Mouse (Mus musculus) intestine, postnatal 0 days (tissue): ENCODE measurements around the gene Trpm4. TPM values are rescaled to one million over a fixed set of nuclear protein-coding genes. Genes with fewer than 3 reads are reported as not detected.

Experiments used
- ATAC-seq: fragments of 200-750 bp; cut with Nextera tagmentation; 2 replicates; pipeline ENCODE4 v1.8.0; 2017; ENCODE audit warnings: mild to moderate bottlenecking, moderate TSS enrichment, moderate library complexity
- H3K27ac ChIP-seq: fragments of 300-500 bp; sonication (generic); 2 replicates; pipeline ENCODE4 v1.5.1; 2014; ENCODE audit warnings: mild to moderate bottlenecking, low read depth, low read length, moderate library complexity
- H3K27me3 ChIP-seq: fragments of 300-500 bp; sonication (generic); replicated peaks from 2 replicates; pipeline ENCODE4 v1.6.1; 2014; ENCODE audit warnings: low read length, mixed read lengths; ENCODE audit not compliant: control insufficient read depth, insufficient read depth
- H3K36me3 ChIP-seq: fragments of 300-500 bp; sonication (generic); 2 replicates; pipeline ENCODE4 v1.6.1; 2014; ENCODE audit warnings: mild to moderate bottlenecking, moderate library complexity; ENCODE audit not compliant: control insufficient read depth, insufficient read depth
- H3K4me1 ChIP-seq: fragments of 300-500 bp; sonication (generic); replicated peaks from 2 replicates; pipeline ENCODE4 v1.6.1; 2014; ENCODE audit warnings: antibody characterized with exemption, low read length, mixed read lengths; ENCODE audit not compliant: control insufficient read depth, insufficient read depth
- H3K4me2 ChIP-seq: fragments of 300-500 bp; sonication (generic); replicated peaks from 2 replicates; pipeline ENCODE4 v1.6.1; 2014; ENCODE audit warnings: low read depth, mild to moderate bottlenecking, moderate library complexity
- H3K4me3 ChIP-seq: fragments of 300-500 bp; sonication (generic); 2 replicates; pipeline ENCODE4 v1.5.1; 2014; ENCODE audit warnings: low read depth, low read length
- H3K9ac ChIP-seq: fragments of 300-500 bp; sonication (generic); 2 replicates; pipeline ENCODE4 v1.6.1; 2014; ENCODE audit warnings: mild to moderate bottlenecking, low read depth, low read length
- H3K9me3 ChIP-seq: fragments of 300-500 bp; sonication (generic); 2 replicates; pipeline ENCODE4 v1.6.1; 2016; ENCODE audit warnings: mixed run types; ENCODE audit not compliant: control insufficient read depth
- CTCF ChIP-seq: sonication (generic); IDR thresholded peaks from 2 replicates; pipeline ENCODE4 v1.5.1; 2016; ENCODE audit warnings: low read depth, mild to moderate bottlenecking, control low read depth, antibody characterized with exemption, moderate library complexity
- WGBS: fragments of 180-500 bp; shearing (Covaris S2); extraction: QIAGEN DNeasy Blood & Tissue Kit; methylation state at CpG from one replicate; pipeline ENCODE4 v1.1.7; 2014; 5-methylcytosine and 5-hydroxymethylcytosine counted together
- polyA plus RNA-seq: library from polyadenylated mRNA; unstranded; fragments of >200 nt; fragmentation: Nextera tagmentation; extraction: Ambion mirVana; gene quantifications from 2 replicates; pipeline ENCODE4 v1.2.1, GENCODE M21; 2015

The Trpm4 gene
- polyA plus RNA-seq, 1 experiment from 2014 or later: 49.4 TPM

- H3K27me3 ChIP-seq: no peaks in the 10 kb centered on the region
- 42% methylated on average over 5 of the region's 5 CpGs for WGBS
- H3K36me3 ChIP-seq: peaks cover 7% of the 10 kb centered on the region; the same call in 1 of the 2 replicates
- H3K4me2 ChIP-seq: peak within 1 kb of the TSS; percentile 79
- no peak for TF ChIP-seq CTCF
- H3K9me3 ChIP-seq: no peaks in the 10 kb centered on the region
- no peak within 1 kb of the TSS for H3K4me3 ChIP-seq
- no peak within 1 kb of the TSS for H3K9ac ChIP-seq
- no peak for ATAC-seq
- no peak within 1 kb of the TSS; the same call in 1 of the 2 replicates for H3K27ac ChIP-seq
- H3K4me1 ChIP-seq: peaks cover 23% of the 10 kb centered on the region
Observed at GRCm38 (mm10) chr7:45335056-45335455, 1.5 kb upstream of the Trpm4 start, which contains the start of gene Hrc. Gene Hrc (plus strand): TSS chr7:45335290.

GRCm38 (mm10) chr7:45334605-45335004, 1.0 kb upstream of the Trpm4 start:
- Histone ChIP-seq H3K4me1 (peaks cover 23% of the 10 kb centered on the region), H3K27ac (no peak overlapping the region), H3K4me2 (peak overlapping the region; percentile 17; the same call in 1 of the 2 replicates), H3K9me3 (no peaks in the 10 kb centered on the region), H3K36me3 (peaks cover 8% of the 10 kb centered on the region; the same call in 1 of the 2 replicates), H3K27me3 (no peaks in the 10 kb centered on the region), H3K9ac (no peak overlapping the region), H3K4me3 (no peak overlapping the region)
- ATAC-seq: no peak
- TF ChIP-seq CTCF: no peak
- 22% methylated on average over 3 of the region's 3 CpGs for WGBS

DNA sequence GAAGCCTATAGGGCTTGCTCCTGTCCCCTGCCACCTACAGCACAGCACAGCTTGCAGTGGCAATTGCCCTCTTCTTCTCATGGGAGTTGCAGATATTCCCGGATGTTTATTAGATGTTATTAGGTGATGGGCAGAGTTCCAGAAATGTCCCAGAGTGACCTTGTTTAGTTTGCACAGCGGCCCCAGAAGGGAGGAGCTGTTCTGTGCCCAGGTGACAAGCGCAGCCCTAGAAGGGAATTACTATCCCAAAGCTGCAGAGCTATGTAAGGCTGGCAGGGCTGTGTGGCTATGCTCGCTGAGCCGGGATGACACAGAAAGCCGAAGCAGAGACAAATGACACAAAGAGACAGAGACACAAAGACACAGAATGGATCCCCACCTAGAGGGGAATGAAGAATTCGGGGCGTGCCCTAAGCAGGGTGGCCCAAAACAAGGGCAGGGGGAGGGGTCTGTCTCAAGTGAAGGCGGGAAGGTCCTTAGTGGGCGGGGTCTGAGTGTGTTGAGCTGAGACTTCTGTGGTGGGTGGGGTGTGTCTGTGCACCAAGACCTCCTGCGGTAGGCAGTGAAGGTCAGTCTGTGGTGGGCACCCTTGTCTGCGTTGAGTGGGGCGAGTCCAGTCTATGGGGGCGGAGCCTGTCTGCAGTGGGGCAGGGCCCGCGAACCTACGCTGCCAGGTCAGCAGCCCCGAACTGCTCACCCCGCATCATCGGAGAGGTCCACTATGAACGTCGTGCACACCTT, 725 bp downstream of the Trpm4 start:
- no peak; the same call in none of the 2 replicates for TF ChIP-seq CTCF
- WGBS: under 1% methylated on average over 22 of the region's 22 CpGs
- no peaks in the 10 kb centered on the region for H3K9me3 ChIP-seq
- H3K4me3 ChIP-seq: peak overlapping the region; percentile 73
- ATAC-seq: peak; percentile 65
- H3K4me1 ChIP-seq: peaks cover 13% of the 10 kb centered on the region; the same call in 1 of the 2 replicates
- H3K9ac ChIP-seq: peak overlapping the region; percentile 71
- no peaks in the 10 kb centered on the region for H3K27me3 ChIP-seq
- peaks cover 8% of the 10 kb centered on the region; the same call in 1 of the 2 replicates for H3K36me3 ChIP-seq
- H3K4me2 ChIP-seq: peak overlapping the region; percentile 79
- H3K27ac ChIP-seq: peak overlapping the region; percentile 91

- Histone ChIP-seq H3K4me1 (0 out of 2 replicates have a peak, but pooled peaks cover 10% of the 10 kb centered on the region), H3K9me3 (no peaks in the 10 kb centered on the region), H3K9ac (no peak overlapping the region), H3K4me2 (no peak overlapping the region), H3K27me3 (no peaks in the 10 kb centered on the region), H3K36me3 (peaks cover 22% of the 10 kb centered on the region), H3K27ac (no peak overlapping the region), H3K4me3 (no peak overlapping the region)
- ATAC-seq: no peak
- WGBS: 87% methylated on average over 6 of the region's 6 CpGs
- TF ChIP-seq CTCF: peak; percentile 55
Observed at GRCm38 (mm10) chr7:45331502-45331901, 2.1 kb downstream of the Trpm4 start.

DNA sequence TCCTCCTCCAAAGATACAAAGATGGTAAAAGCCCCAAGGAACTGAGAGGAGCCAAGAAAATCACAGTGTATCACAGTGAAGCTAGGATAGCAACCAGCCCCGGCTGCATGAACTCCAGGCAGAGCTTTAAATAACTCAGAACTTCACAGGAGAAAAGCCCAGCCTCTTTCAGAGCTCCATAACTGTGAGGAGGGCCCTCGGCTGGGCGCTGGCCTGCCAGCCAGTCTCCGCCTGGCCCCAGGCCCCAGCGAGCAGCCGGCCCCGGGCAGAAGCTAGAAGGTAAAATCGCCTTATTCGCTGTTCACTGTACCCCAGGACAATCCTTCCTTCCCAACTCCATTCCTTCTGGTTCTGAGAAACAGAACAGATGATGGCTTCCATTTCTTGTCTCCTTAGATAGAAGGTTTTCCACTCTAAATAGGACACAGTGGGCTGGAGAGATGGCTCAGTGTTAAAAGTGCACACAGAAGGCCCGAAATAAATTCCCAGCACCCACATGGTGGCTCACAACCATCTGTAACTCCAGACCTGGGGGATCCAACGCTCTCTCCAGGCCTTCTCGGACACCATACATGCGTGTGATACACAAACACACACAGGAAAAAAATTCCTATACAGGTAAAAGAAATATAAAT, 4.6 kb downstream of the Trpm4 start:
- 84% methylated on average over 13 of the region's 13 CpGs for WGBS

DNA sequence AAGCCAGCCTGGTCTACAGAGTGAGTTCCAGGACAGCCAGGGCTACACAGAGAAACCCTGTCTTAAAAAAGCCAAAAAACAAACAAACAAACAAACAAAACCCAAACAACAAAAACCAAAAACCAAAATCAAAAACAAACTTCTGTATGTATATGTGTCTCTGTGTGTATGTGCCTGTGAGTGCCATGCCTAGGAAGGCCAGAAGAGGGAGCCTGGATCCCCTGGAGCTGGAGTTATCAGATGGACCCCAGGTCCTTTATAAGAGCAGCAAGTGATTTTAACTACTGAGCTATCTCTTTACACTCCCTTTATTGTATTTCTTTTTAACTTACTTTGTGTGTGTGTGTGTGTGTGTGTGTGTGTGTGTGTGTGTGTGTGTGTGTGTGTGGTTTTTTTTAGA, 7.8 kb downstream of the Trpm4 start:
- Histone ChIP-seq H3K4me1 (peaks cover 2% of the 10 kb centered on the region; the same call in 1 of the 2 replicates), H3K27ac (no peak overlapping the region), H3K27me3 (no peaks in the 10 kb centered on the region), H3K9me3 (no peaks in the 10 kb centered on the region), H3K9ac (no peak overlapping the region), H3K4me2 (no peak overlapping the region), H3K4me3 (no peak overlapping the region), H3K36me3 (peaks cover 43% of the 10 kb centered on the region)
- ATAC-seq: no peak
- peak; percentile 42 for TF ChIP-seq CTCF

More for the DNA sequence above, 4.6 kb downstream of the Trpm4 start:
- no peak overlapping the region for H3K27ac ChIP-seq
- TF ChIP-seq CTCF: no peak
- 0 out of 2 replicates have a peak, but pooled peaks cover 5% of the 10 kb centered on the region for H3K4me1 ChIP-seq
- no peaks in the 10 kb centered on the region for H3K9me3 ChIP-seq
- H3K36me3 ChIP-seq: peaks cover 41% of the 10 kb centered on the region
- H3K4me2 ChIP-seq: no peak overlapping the region
- H3K4me3 ChIP-seq: no peak overlapping the region
- no peak overlapping the region for H3K9ac ChIP-seq
- no peaks in the 10 kb centered on the region for H3K27me3 ChIP-seq
- ATAC-seq: no peak
